In genomic region chr11:75152603-75153557, GRCm38 (mm10) we compare ENCODE assay signal across 8 mouse cellular contexts. TPM values are rescaled to one million over a fixed set of nuclear protein-coding genes. Genes with fewer than 3 reads are reported as not detected.
DNase-seq lines count a peak whose midpoint lies in the region; ATAC-seq and TF ChIP-seq lines count a peak whose summit lies in the region.

No protein-coding gene starts in this region.

- no peak for TF ChIP-seq POLR2A in thymus, adult 2 months (IDR thresholded peaks at IDR 0.05; ENCODE audit: control insufficient read depth, extremely low read depth, insufficient read depth, low read length, poor library complexity)

- peak overlapping the region; percentile 65 for H3K27ac ChIP-seq in left cerebral cortex, adult 2 months
- H3K27ac ChIP-seq in lung, embryonic 16.5 days (ENCODE audit: low read length), result peak overlapping the region; percentile 93
- H3K27ac ChIP-seq in thymus, adult 2 months (ENCODE audit: control insufficient read depth, insufficient read depth, low read length), result no peak overlapping the region

- peaks cover 40% of the 10 kb centered on the region for H3K4me1 ChIP-seq in lung, embryonic 16.5 days (replicated peaks; ENCODE audit: control insufficient read depth, insufficient read depth, low read length)
- H3K4me1 ChIP-seq in thymus, adult 2 months (replicated peaks; ENCODE audit: control insufficient read depth, insufficient read depth, low read length), result peaks cover 7% of the 10 kb centered on the region; the same call in 1 of the 2 replicates

- WGBS in lung, embryonic 16.5 days, result 43% methylated on average over 18 of the region's 18 CpGs
- 71% methylated on average over 18 of the region's 18 CpGs for WGBS in thymus, adult 2 months

- no peaks in the 10 kb centered on the region for H3K27me3 ChIP-seq in lung, embryonic 16.5 days (ENCODE audit: control insufficient read depth, insufficient read depth, low read depth, low read length)
- H3K27me3 ChIP-seq in thymus, adult 2 months (ENCODE audit: control insufficient read depth, insufficient read depth, low read length), result no peaks in the 10 kb centered on the region

- TF ChIP-seq CTCF in left cerebral cortex, adult 2 months (IDR thresholded peaks at IDR 0.05), result no peak; the same call in 1 of the 2 replicates
- no peak for TF ChIP-seq CTCF in thymus, adult 2 months (IDR thresholded peaks at IDR 0.05; ENCODE audit: borderline replicate concordance, control insufficient read depth, extremely low read depth, insufficient read depth, low read length, poor library complexity)

- peak; percentile 80 for ATAC-seq in lung, embryonic 16.5 days (ENCODE audit: low read depth)

- peaks cover 8% of the 10 kb centered on the region for H3K36me3 ChIP-seq in lung, embryonic 16.5 days (ENCODE audit: control insufficient read depth, insufficient read depth, low read length)
- peaks cover 14% of the 10 kb centered on the region for H3K36me3 ChIP-seq in thymus, adult 2 months (ENCODE audit: control insufficient read depth, insufficient read depth, low read length)

- intact Hi-C loops in left cerebral cortex, adult 2 months (cut with DNase I), result no loop called here
- intact Hi-C loops in left cerebral cortex, postnatal 25 days (cut with DNase I), result no loop called here

- H3K4me3 ChIP-seq in left cerebral cortex, adult 2 months, result no peak overlapping the region
- no peak overlapping the region for H3K4me3 ChIP-seq in lung, embryonic 16.5 days (ENCODE audit: low read length)
- H3K4me3 ChIP-seq in thymus, adult 2 months (ENCODE audit: control insufficient read depth, insufficient read depth, low read length), result no peak overlapping the region

- no peak for DNase-seq in left cerebral cortex, adult 2 months (ENCODE audit: extremely low spot score in 1 of 2, low spot score in 2 of 2)
- DNase-seq in left cerebral cortex, postnatal 25 days (ENCODE audit: low spot score in 2 of 2), result no peak
- peak; percentile 87 for DNase-seq in cerebellum, adult 9-10 months
- DNase-seq in heart, postnatal 4 days, result peak; percentile 69
- no peak for DNase-seq in right cerebral cortex, postnatal 4 days
- no peak for DNase-seq in thymus, adult 2 months
- DNase-seq in layer of hippocampus, adult 9-11 months, result no peak

- no peaks in the 10 kb centered on the region for H3K9me3 ChIP-seq in lung, embryonic 16.5 days (ENCODE audit: control insufficient read depth, low read length)

- peak overlapping the region; percentile 35; the same call in 1 of the 2 replicates for H3K9ac ChIP-seq in lung, embryonic 16.5 days (ENCODE audit: low read length)

- no peak overlapping the region for H3K4me2 ChIP-seq in lung, embryonic 16.5 days (ENCODE audit: low read depth, low read length)

RNA-seq across cellular contexts. Expression of gene Hic1, which starts 16.4 kb away (rescaled TPM):
- 1 to 10 TPM; 3.3 to 3.9 TPM for total RNA-seq in left cerebral cortex, adult 2 months (2021)
- 1 to 10 TPM; 3.3 to 3.5 TPM for total RNA-seq in left cerebral cortex, postnatal 25 days (2021)
- 10 to 100 TPM; 42.6 to 49.5 TPM for total RNA-seq in heart, postnatal 4 days (2021)
- polyA plus RNA-seq in lung, embryonic 16.5 days (2015; fragmentation: Nextera tagmentation; extraction: Ambion mirVana), result 8.4 and 8.5 TPM in 2 replicates
- 10.6 and 14.1 TPM in 2 replicates for polyA plus RNA-seq in thymus, adult 2 months (2012; rRNA removed)

RNA-seq across cellular contexts. Expression of gene Ovca2, which starts 25.8 kb away (rescaled TPM):
- 10 to 100 TPM; 12.1 to 12.7 TPM for total RNA-seq in left cerebral cortex, adult 2 months (2021)
- 10 to 100 TPM; 12.4 to 13.9 TPM for total RNA-seq in left cerebral cortex, postnatal 25 days (2021)
- 1 to 10 TPM; 8.1 to 8.7 TPM for total RNA-seq in heart, postnatal 4 days (2021)
- 24.0 and 24.2 TPM in 2 replicates for polyA plus RNA-seq in lung, embryonic 16.5 days (2015; fragmentation: Nextera tagmentation; extraction: Ambion mirVana)
- 37.6 and 48.9 TPM in 2 replicates for polyA plus RNA-seq in thymus, adult 2 months (2012; rRNA removed)

RNA-seq across cellular contexts. Expression of gene Dph1, which starts 38.2 kb away (rescaled TPM):
- 10 to 100 TPM; 27.9 to 28.9 TPM for total RNA-seq in left cerebral cortex, adult 2 months (2021)
- total RNA-seq in left cerebral cortex, postnatal 25 days (2021), result 10 to 100 TPM; 26.9 to 27.2 TPM
- 10 to 100 TPM; 15.0 to 17.4 TPM for total RNA-seq in heart, postnatal 4 days (2021)
- 17.1 and 17.9 TPM in 2 replicates for polyA plus RNA-seq in lung, embryonic 16.5 days (2015; fragmentation: Nextera tagmentation; extraction: Ambion mirVana)
- 28.3 and 33.8 TPM in 2 replicates for polyA plus RNA-seq in thymus, adult 2 months (2012; rRNA removed)

RNA-seq across cellular contexts. Expression of gene Rtn4rl1, which starts 40.7 kb away (rescaled TPM):
- total RNA-seq in left cerebral cortex, adult 2 months (2021), result 10 to 100 TPM; 89.0 to 99.0 TPM
- 10 to 100 TPM; 76.5 to 90.2 TPM for total RNA-seq in left cerebral cortex, postnatal 25 days (2021)
- 10 to 100 TPM; 20.3 to 23.2 TPM for total RNA-seq in heart, postnatal 4 days (2021)
- polyA plus RNA-seq in lung, embryonic 16.5 days (2015; fragmentation: Nextera tagmentation; extraction: Ambion mirVana), result 2.0 and 2.9 TPM in 2 replicates
- 15.3 and 15.5 TPM in 2 replicates for polyA plus RNA-seq in thymus, adult 2 months (2012; rRNA removed)

Comparison
In these comparisons a context has a peak if more than half of its experiments do, and no peak if none do; other contexts are left out.
1. DNase-seq: peak in cerebellum, adult 9-10 months (single experiment) and heart, postnatal 4 days (single experiment); none in left cerebral cortex, adult 2 months (0 of 2), left cerebral cortex, postnatal 25 days (0 of 2), right cerebral cortex, postnatal 4 days (single experiment), thymus, adult 2 months (single experiment) and layer of hippocampus, adult 9-11 months (single experiment).
2. RNA of gene Hic1, which starts 16.4 kb away (total RNA-seq): 42.6 to 49.5 TPM in heart, postnatal 4 days; 3.3 to 3.9 TPM in left cerebral cortex, adult 2 months and 3.3 to 3.5 TPM in left cerebral cortex, postnatal 25 days; every median in the first group is over 4 times any median in the second.